8 mouse cellular contexts compared by ENCODE assay signal in the genomic region with DNA sequence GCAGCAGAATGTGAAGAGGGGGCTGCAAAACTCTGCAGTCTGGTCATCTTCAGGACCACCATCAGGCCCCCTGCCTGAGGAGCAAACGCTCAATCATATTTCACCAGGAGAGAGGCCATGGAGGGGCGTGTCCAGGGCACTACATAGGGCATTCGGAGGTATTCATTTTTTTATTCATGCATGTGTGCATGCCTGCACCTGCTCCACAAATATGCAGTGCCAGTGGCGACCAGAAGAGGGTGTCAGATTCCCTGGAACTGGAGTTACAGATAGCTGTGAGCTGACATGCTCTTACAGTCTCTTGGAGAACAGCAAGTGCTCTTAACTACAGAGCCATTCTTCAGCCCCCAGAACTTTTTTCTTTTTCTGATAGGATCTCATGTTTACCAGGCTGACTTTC. TPM values are rescaled to one million over a fixed set of nuclear protein-coding genes. Genes with fewer than 3 reads are reported as not detected.
DNase-seq lines count a peak whose midpoint lies in the region; ATAC-seq lines count a peak whose summit lies in the region.

No protein-coding gene starts in this region.

- no peak for ATAC-seq in CD4-positive, CD25-positive, alpha-beta regulatory T cell, adult 4 months

- peak; percentile 37 for DNase-seq in CD4-positive, CD25-positive, alpha-beta regulatory T cell, adult 2 months (ENCODE audit: low read depth, low spot score)
- DNase-seq in Muller cell, postnatal 12 days (ENCODE audit: inconsistent ontology term) = peak; percentile 26
- DNase-seq in cerebellum, postnatal 4 days (ENCODE audit: low spot score in 2 of 2) = peak; percentile 48 to 74
- peak; percentile 3 to 29 for DNase-seq in heart, postnatal 36 days
- peak; percentile 61 to 71 for DNase-seq in layer of hippocampus, postnatal 14 days (ENCODE audit: low spot score in 2 of 2)
- DNase-seq in lung, postnatal 14 days = peak; percentile 51
- peak; percentile 65 for DNase-seq in right cerebral cortex, postnatal 4 days

- intact Hi-C loops in heart, postnatal 36 days (cut with DNase I) = loop anchor here (5.0 kb wide), 1 partner anchor 247 kb away; no protein-coding TSS in a partner anchor

RNA-seq across cellular contexts. Expression of gene Gpr6, which starts 56.4 kb away (rescaled TPM):
- polyA plus RNA-seq in CD4-positive, CD25-positive, alpha-beta regulatory T cell, adult 4 months (2017; shearing (Covaris generic)) = not detected
- total RNA-seq in heart, postnatal 36 days (2021) = not detected
- 1 to 10 TPM; 2.4 to 3.3 TPM for total RNA-seq in layer of hippocampus, postnatal 14 days (2021)

Comparison
In these comparisons a context has a peak if more than half of its experiments do, and no peak if none do; other contexts are left out.
1. DNase-seq: peak in every context shown above with its lines; median percentile 66 in layer of hippocampus, postnatal 14 days; 65 in right cerebral cortex, postnatal 4 days; 61 in cerebellum, postnatal 4 days; 51 in lung, postnatal 14 days; 37 in CD4-positive, CD25-positive, alpha-beta regulatory T cell, adult 2 months; 26 in Muller cell, postnatal 12 days; 16 in heart, postnatal 36 days.